Mouse (Mus musculus) spleen, postnatal 14 days (tissue): ENCODE data around the gene Sphk2.

Source experiments
- DNase-seq, 2 experiments: peaks; one replicate each; pipeline ENCODE4 v3.0.0; 2021 to 2022; ENCODE audit warnings: low spot score in 2 of 2

Gene Sphk2

GRCm38 (mm10) chr7:45710477-45711191 is 7.2 kb downstream of the Sphk2 start:
- DNase-seq, result no peak

- DNase-seq, result no peak
Measured at GRCm38 (mm10) chr7:45709677-45710355, 8.0 kb downstream of the Sphk2 start.

- no peak for DNase-seq
Measured at GRCm38 (mm10) chr7:45709036-45709435, 8.8 kb downstream of the Sphk2 start.

GRCm38 (mm10) chr7:45708221-45708761 is 9.5 kb downstream of the Sphk2 start:
- no peak for DNase-seq

GRCm38 (mm10) chr7:45707375-45707967 is 10.3 kb downstream of the Sphk2 start:
- peak; percentile 75 to 85 for DNase-seq

- peak; percentile 69 to 82 for DNase-seq
Measured at GRCm38 (mm10) chr7:45706721-45707241, 11.0 kb downstream of the Sphk2 start.

- no peak for DNase-seq
Measured at GRCm38 (mm10) chr7:45705873-45706281, 11.9 kb downstream of the Sphk2 start.

GRCm38 (mm10) chr7:45705443-45705864 is 12.3 kb downstream of the Sphk2 start:
- DNase-seq, result no peak

GRCm38 (mm10) chr7:45704730-45705442 is 12.9 kb downstream of the Sphk2 start, which contains the start of gene Dbp:
Gene Dbp, plus strand, starts transcription at chr7:45705088.
- DNase-seq, result peak; percentile 84 to 90

- peak in 1 of 2 experiments; percentile 39 for DNase-seq
Measured at GRCm38 (mm10) chr7:45704046-45704559, 13.7 kb downstream of the Sphk2 start.

GRCm38 (mm10) chr7:45703521-45704033 is 14.2 kb downstream of the Sphk2 start:
- no peak for DNase-seq

GRCm38 (mm10) chr7:45702809-45703520 is 14.8 kb downstream of the Sphk2 start:
- no peak for DNase-seq

- no peak for DNase-seq
Measured at GRCm38 (mm10) chr7:45702316-45702715, 15.5 kb downstream of the Sphk2 start.

GRCm38 (mm10) chr7:45701607-45702006 is 16.2 kb downstream of the Sphk2 start:
- no peak for DNase-seq

GRCm38 (mm10) chr7:45701072-45701471 is 16.7 kb downstream of the Sphk2 start:
- DNase-seq, result no peak

GRCm38 (mm10) chr7:45700301-45701015 is 17.3 kb downstream of the Sphk2 start:
- no peak for DNase-seq

GRCm38 (mm10) chr7:45699523-45700141 is 18.2 kb downstream of the Sphk2 start, which contains the start of gene Car11:
Gene Car11, plus strand, starts transcription at chr7:45699843.
- DNase-seq, result no peak

- no peak for DNase-seq
Measured at GRCm38 (mm10) chr7:45697894-45698293, 19.9 kb downstream of the Sphk2 start.

GRCm38 (mm10) chr7:45695098-45695497 is 22.7 kb downstream of the Sphk2 start:
- no peak for DNase-seq
